Mouse (Mus musculus): ENCODE results near the gene Ripply3. TPM values are rescaled to one million over a fixed set of nuclear protein-coding genes. Genes with fewer than 3 reads are reported as not detected.

The Ripply3 gene
- polyA plus RNA-seq, 1 experiment from 2014 or later, result 1.9 TPM

GRCm38 (mm10) chr16:94301194-94301593 lies 27.0 kb upstream of the Ripply3 start:
- H3K4me2 ChIP-seq (ENCODE audit: low read depth, low read length), result no peak overlapping the region
- WGBS (ENCODE audit: insufficient replicate concordance), result 54% methylated on average over 4 of the region's 4 CpGs
- H3K9me3 ChIP-seq (replicated peaks; ENCODE audit: control insufficient read depth, low read length), result no peaks in the 10 kb centered on the region
- peak; percentile 39; the same call in 1 of the 2 replicates for ATAC-seq (ENCODE audit: low read depth)
- peaks cover 16% of the 10 kb centered on the region for H3K27me3 ChIP-seq (ENCODE audit: control insufficient read depth, insufficient read depth, low read depth, low read length)
- no peak overlapping the region for H3K9ac ChIP-seq (ENCODE audit: low read depth, low read length)
- no peaks in the 10 kb centered on the region for H3K36me3 ChIP-seq (ENCODE audit: control insufficient read depth, insufficient read depth)
- no peak overlapping the region for H3K4me3 ChIP-seq (ENCODE audit: low read depth, low read length)
- no peaks in the 10 kb centered on the region; the same call in 1 of the 2 replicates for H3K4me1 ChIP-seq (ENCODE audit: control insufficient read depth, low read depth, low read length)
- H3K27ac ChIP-seq (ENCODE audit: low read length), result no peak overlapping the region

GRCm38 (mm10) chr16:94301696-94302095 lies 26.5 kb upstream of the Ripply3 start:
- H3K4me2 ChIP-seq (ENCODE audit: low read depth, low read length), result no peak overlapping the region
- H3K9ac ChIP-seq (ENCODE audit: low read depth, low read length), result no peak overlapping the region
- H3K9me3 ChIP-seq (replicated peaks; ENCODE audit: control insufficient read depth, low read length), result no peaks in the 10 kb centered on the region
- no peak overlapping the region for H3K27ac ChIP-seq (ENCODE audit: low read length)
- WGBS (ENCODE audit: insufficient replicate concordance), result 74% methylated on average over 5 of the region's 5 CpGs
- H3K4me3 ChIP-seq (ENCODE audit: low read depth, low read length), result no peak overlapping the region
- peaks cover 16% of the 10 kb centered on the region for H3K27me3 ChIP-seq (ENCODE audit: control insufficient read depth, insufficient read depth, low read depth, low read length)
- ATAC-seq (ENCODE audit: low read depth), result no peak
- no peaks in the 10 kb centered on the region for H3K36me3 ChIP-seq (ENCODE audit: control insufficient read depth, insufficient read depth)
- H3K4me1 ChIP-seq (ENCODE audit: control insufficient read depth, low read depth, low read length), result no peaks in the 10 kb centered on the region; the same call in 1 of the 2 replicates

- Histone ChIP-seq H3K4me1 (ENCODE audit: control insufficient read depth, low read depth, low read length) (no peaks in the 10 kb centered on the region; the same call in 1 of the 2 replicates), H3K27me3 (ENCODE audit: control insufficient read depth, insufficient read depth, low read depth, low read length) (peaks cover 16% of the 10 kb centered on the region), H3K4me3 (ENCODE audit: low read depth, low read length) (peak overlapping the region; percentile 29; the same call in 1 of the 2 replicates), H3K9ac (ENCODE audit: low read depth, low read length) (no peak overlapping the region; the same call in 1 of the 2 replicates), H3K27ac (ENCODE audit: low read length) (no peak overlapping the region), H3K36me3 (ENCODE audit: control insufficient read depth, insufficient read depth) (no peaks in the 10 kb centered on the region), H3K9me3 (replicated peaks; ENCODE audit: control insufficient read depth, low read length) (no peaks in the 10 kb centered on the region), H3K4me2 (ENCODE audit: low read depth, low read length) (peak overlapping the region; percentile 42)
- ATAC-seq (ENCODE audit: low read depth), result peak; percentile 51; the same call in 1 of the 2 replicates
- WGBS (ENCODE audit: insufficient replicate concordance), result 12% methylated on average over 30 of the region's 30 CpGs
These were observed 25.7 kb upstream of the Ripply3 start for GRCm38 (mm10) chr16:94302274-94303202.

GRCm38 (mm10) chr16:94303203-94303535 lies 25.1 kb upstream of the Ripply3 start:
- Histone ChIP-seq H3K4me2 (ENCODE audit: low read depth, low read length) (peak overlapping the region; percentile 42), H3K36me3 (ENCODE audit: control insufficient read depth, insufficient read depth) (no peaks in the 10 kb centered on the region), H3K27ac (ENCODE audit: low read length) (no peak overlapping the region), H3K9me3 (replicated peaks; ENCODE audit: control insufficient read depth, low read length) (no peaks in the 10 kb centered on the region), H3K9ac (ENCODE audit: low read depth, low read length) (no peak overlapping the region; the same call in 1 of the 2 replicates), H3K4me1 (ENCODE audit: control insufficient read depth, low read depth, low read length) (no peaks in the 10 kb centered on the region; the same call in 1 of the 2 replicates), H3K27me3 (ENCODE audit: control insufficient read depth, insufficient read depth, low read depth, low read length) (peaks cover 16% of the 10 kb centered on the region), H3K4me3 (ENCODE audit: low read depth, low read length) (no peak overlapping the region)
- no peak for ATAC-seq (ENCODE audit: low read depth)
- 29% methylated on average over 6 of the region's 6 CpGs for WGBS (ENCODE audit: insufficient replicate concordance)

- Histone ChIP-seq H3K4me1 (ENCODE audit: control insufficient read depth, low read depth, low read length) (peaks cover 2% of the 10 kb centered on the region), H3K9me3 (replicated peaks; ENCODE audit: control insufficient read depth, low read length) (no peaks in the 10 kb centered on the region), H3K4me2 (ENCODE audit: low read depth, low read length) (no peak overlapping the region), H3K9ac (ENCODE audit: low read depth, low read length) (no peak overlapping the region), H3K4me3 (ENCODE audit: low read depth, low read length) (no peak overlapping the region), H3K27ac (ENCODE audit: low read length) (no peak overlapping the region), H3K36me3 (ENCODE audit: control insufficient read depth, insufficient read depth) (no peaks in the 10 kb centered on the region), H3K27me3 (ENCODE audit: control insufficient read depth, insufficient read depth, low read depth, low read length) (peaks cover 9% of the 10 kb centered on the region)
- 67% methylated on average over 6 of the region's 6 CpGs for WGBS (ENCODE audit: insufficient replicate concordance)
- no peak for ATAC-seq (ENCODE audit: low read depth)
These were observed 20.7 kb upstream of the Ripply3 start for GRCm38 (mm10) chr16:94307526-94307925.

- no peak for ATAC-seq (ENCODE audit: low read depth)
- no peaks in the 10 kb centered on the region for H3K9me3 ChIP-seq (replicated peaks; ENCODE audit: control insufficient read depth, low read length)
- no peak overlapping the region for H3K4me3 ChIP-seq (ENCODE audit: low read depth, low read length)
- no peaks in the 10 kb centered on the region for H3K36me3 ChIP-seq (ENCODE audit: control insufficient read depth, insufficient read depth)
- no peak overlapping the region for H3K9ac ChIP-seq (ENCODE audit: low read depth, low read length)
- WGBS (ENCODE audit: insufficient replicate concordance), result 46% methylated on average over 6 of the region's 6 CpGs
- no peak overlapping the region for H3K27ac ChIP-seq (ENCODE audit: low read length)
- no peak overlapping the region for H3K4me2 ChIP-seq (ENCODE audit: low read depth, low read length)
- H3K27me3 ChIP-seq (ENCODE audit: control insufficient read depth, insufficient read depth, low read depth, low read length), result peaks cover 5% of the 10 kb centered on the region
- H3K4me1 ChIP-seq (ENCODE audit: control insufficient read depth, low read depth, low read length), result peaks cover 2% of the 10 kb centered on the region
These were observed 20.3 kb upstream of the Ripply3 start for GRCm38 (mm10) chr16:94307942-94308341.

- ATAC-seq (ENCODE audit: low read depth), result no peak
- no peak overlapping the region for H3K4me3 ChIP-seq (ENCODE audit: low read depth, low read length)
- no peaks in the 10 kb centered on the region for H3K27me3 ChIP-seq (ENCODE audit: control insufficient read depth, insufficient read depth, low read depth, low read length)
- H3K9me3 ChIP-seq (replicated peaks; ENCODE audit: control insufficient read depth, low read length), result no peaks in the 10 kb centered on the region
- no peak overlapping the region for H3K9ac ChIP-seq (ENCODE audit: low read depth, low read length)
- H3K36me3 ChIP-seq (ENCODE audit: control insufficient read depth, insufficient read depth), result no peaks in the 10 kb centered on the region
- peaks cover 8% of the 10 kb centered on the region for H3K4me1 ChIP-seq (ENCODE audit: control insufficient read depth, low read depth, low read length)
- H3K27ac ChIP-seq (ENCODE audit: low read length), result no peak overlapping the region
- 73% methylated on average over 4 of the region's 4 CpGs for WGBS (ENCODE audit: insufficient replicate concordance)
- H3K4me2 ChIP-seq (ENCODE audit: low read depth, low read length), result no peak overlapping the region
These were observed 19.2 kb upstream of the Ripply3 start for GRCm38 (mm10) chr16:94309025-94309424.

GRCm38 (mm10) chr16:94311416-94311815 lies 16.8 kb upstream of the Ripply3 start:
- Histone ChIP-seq H3K4me3 (ENCODE audit: low read depth, low read length) (no peak overlapping the region), H3K27ac (ENCODE audit: low read length) (no peak overlapping the region), H3K27me3 (ENCODE audit: control insufficient read depth, insufficient read depth, low read depth, low read length) (no peaks in the 10 kb centered on the region), H3K9ac (ENCODE audit: low read depth, low read length) (no peak overlapping the region), H3K4me2 (ENCODE audit: low read depth, low read length) (no peak overlapping the region), H3K36me3 (ENCODE audit: control insufficient read depth, insufficient read depth) (no peaks in the 10 kb centered on the region), H3K4me1 (ENCODE audit: control insufficient read depth, low read depth, low read length) (peaks cover 8% of the 10 kb centered on the region), H3K9me3 (replicated peaks; ENCODE audit: control insufficient read depth, low read length) (no peaks in the 10 kb centered on the region)
- ATAC-seq (ENCODE audit: low read depth), result no peak
- 50% methylated on average over 1 of the region's 1 CpGs for WGBS (ENCODE audit: insufficient replicate concordance)

- H3K9ac ChIP-seq (ENCODE audit: low read depth, low read length), result no peak overlapping the region
- peak overlapping the region; percentile 95; the same call in 1 of the 2 replicates for H3K4me2 ChIP-seq (ENCODE audit: low read depth, low read length)
- 73% methylated on average over 4 of the region's 4 CpGs for WGBS (ENCODE audit: insufficient replicate concordance)
- no peak overlapping the region for H3K4me3 ChIP-seq (ENCODE audit: low read depth, low read length)
- no peak overlapping the region for H3K27ac ChIP-seq (ENCODE audit: low read length)
- no peaks in the 10 kb centered on the region for H3K27me3 ChIP-seq (ENCODE audit: control insufficient read depth, insufficient read depth, low read depth, low read length)
- H3K36me3 ChIP-seq (ENCODE audit: control insufficient read depth, insufficient read depth), result no peaks in the 10 kb centered on the region
- no peaks in the 10 kb centered on the region for H3K9me3 ChIP-seq (replicated peaks; ENCODE audit: control insufficient read depth, low read length)
- H3K4me1 ChIP-seq (ENCODE audit: control insufficient read depth, low read depth, low read length), result peaks cover 8% of the 10 kb centered on the region
- no peak for ATAC-seq (ENCODE audit: low read depth)
These were observed 16.3 kb upstream of the Ripply3 start for GRCm38 (mm10) chr16:94311931-94312330.

All from liver, embryonic 16.5 days (tissue).